Mouse (Mus musculus) embryo, embryonic 10.5 days (tissue): ENCODE results near the gene Sema4b.

Source experiments
- DNase-seq: peaks from one replicate; pipeline ENCODE4 v3.0.0-alpha.2; 2015; ENCODE audit warnings: low spot score

Sema4b gene

GRCm38 (mm10) chr7:80218666-80219065 is 32.0 kb downstream of the Sema4b start:
- no peak for DNase-seq

GRCm38 (mm10) chr7:80220237-80220797 is 33.7 kb downstream of the Sema4b start:
- no peak for DNase-seq

DNA sequence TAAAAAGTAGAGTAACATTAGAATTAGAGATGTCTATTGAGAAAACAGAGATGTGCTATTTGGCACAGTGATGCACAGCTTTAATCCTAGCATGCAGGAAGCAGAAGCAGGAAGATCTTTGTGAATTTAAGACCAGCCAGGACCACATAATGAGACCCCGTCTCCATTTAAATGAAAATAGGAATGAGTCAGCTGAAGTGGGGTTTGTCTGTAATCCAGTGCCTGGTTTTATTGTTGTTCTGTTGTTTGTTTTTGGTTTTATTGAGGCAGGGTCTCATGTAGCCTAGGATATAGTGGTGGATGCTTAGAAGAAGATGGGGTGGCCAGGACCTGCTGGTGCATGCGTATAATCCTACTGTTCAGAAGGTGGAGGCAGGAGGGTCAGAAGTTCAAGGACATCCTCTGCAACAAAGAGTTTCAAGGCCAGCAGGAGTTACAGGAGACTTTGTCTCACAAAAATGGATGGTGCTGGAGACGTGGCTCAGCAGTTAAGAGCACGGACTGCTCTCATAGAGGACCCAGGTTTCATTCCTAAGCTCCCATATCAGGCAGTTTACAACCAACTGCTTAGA is 34.6 kb downstream of the Sema4b start:
- no peak for DNase-seq

DNA sequence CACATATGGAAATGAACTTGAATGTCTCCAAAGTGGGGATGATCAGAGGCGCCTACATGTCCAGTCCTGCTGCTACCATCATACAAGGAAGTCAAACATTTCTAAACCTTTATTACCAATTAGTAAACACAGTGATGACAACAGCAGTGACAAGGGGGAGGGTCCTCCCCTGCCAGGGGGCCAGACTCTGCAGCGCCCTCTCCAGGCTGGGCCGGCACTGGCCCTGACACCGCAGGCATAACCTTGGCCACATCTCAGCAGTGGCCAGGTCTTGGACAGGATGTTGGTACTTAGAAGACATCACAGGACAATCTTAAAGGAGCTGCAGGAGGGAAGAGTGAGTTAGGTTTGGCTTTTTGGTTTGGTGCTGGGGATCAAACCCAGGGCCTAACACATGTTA is 40.4 kb downstream of the Sema4b start:
- no peak for DNase-seq

GRCm38 (mm10) chr7:80230196-80230595 is 43.6 kb downstream of the Sema4b start:
- no peak for DNase-seq

GRCm38 (mm10) chr7:80231971-80232488 is 45.4 kb downstream of the Sema4b start:
- DNase-seq = peak; percentile 57

DNA sequence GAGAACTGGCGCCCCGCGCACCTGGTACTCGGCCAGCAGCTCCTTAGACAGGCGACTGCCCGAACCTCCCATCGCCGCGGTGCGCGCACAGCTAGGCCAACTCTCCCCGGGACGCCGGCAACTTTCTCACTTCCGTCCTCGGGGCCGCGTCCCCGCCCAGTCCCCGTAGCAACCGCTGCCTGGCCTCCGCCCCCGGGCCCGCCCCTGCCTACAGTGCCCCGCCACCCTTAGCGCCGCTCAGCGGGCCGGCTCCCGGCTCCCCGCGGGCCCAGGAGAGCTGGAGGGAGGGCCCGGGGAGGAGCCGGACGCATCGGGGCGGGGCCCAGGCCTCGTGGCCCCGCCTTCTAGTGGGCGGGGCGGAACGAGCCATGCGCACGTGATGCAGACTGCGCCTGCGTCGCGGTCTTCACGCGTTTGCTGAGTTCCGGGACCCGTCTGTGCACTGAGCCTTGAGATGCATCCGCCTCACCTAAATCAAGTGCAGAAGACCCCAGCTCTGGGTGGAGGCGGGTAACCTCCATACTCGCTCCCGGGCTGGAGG is 45.9 kb downstream of the Sema4b start, which contains the start of the genes Cib1 and Gdpgp1:
TSS of gene Cib1 (minus strand) at position 325 of the 541 bp plus-strand sequence.
TSS of gene Gdpgp1 (plus strand) at position 377 of the 541 bp plus-strand sequence.
- DNase-seq = peak; percentile 99

- DNase-seq = no peak
Measured at GRCm38 (mm10) chr7:80233799-80234198, 47.2 kb downstream of the Sema4b start.

DNA sequence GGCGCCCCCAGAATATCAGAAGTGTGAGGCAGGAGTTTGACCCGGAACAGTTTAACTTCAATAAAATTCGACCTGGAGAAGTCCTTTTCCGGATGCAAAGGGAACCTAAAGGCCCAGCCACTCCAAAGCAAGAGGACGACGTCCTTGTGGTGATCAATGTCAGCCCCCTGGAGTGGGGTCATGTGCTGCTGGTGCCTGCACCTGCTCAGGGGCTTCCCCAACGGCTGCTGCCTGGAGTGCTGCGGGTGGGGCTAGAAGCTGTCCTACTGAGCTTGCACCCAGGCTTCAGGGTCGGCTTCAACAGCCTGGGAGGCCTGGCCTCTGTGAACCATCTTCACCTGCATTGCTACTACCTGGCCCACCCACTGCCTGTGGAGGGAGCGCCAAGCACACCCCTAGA is 51.9 kb downstream of the Sema4b start:
- DNase-seq = no peak

GRCm38 (mm10) chr7:80241661-80242060 is 55.0 kb downstream of the Sema4b start:
- no peak for DNase-seq

GRCm38 (mm10) chr7:80244851-80245250 is 58.2 kb downstream of the Sema4b start:
- no peak for DNase-seq

DNA sequence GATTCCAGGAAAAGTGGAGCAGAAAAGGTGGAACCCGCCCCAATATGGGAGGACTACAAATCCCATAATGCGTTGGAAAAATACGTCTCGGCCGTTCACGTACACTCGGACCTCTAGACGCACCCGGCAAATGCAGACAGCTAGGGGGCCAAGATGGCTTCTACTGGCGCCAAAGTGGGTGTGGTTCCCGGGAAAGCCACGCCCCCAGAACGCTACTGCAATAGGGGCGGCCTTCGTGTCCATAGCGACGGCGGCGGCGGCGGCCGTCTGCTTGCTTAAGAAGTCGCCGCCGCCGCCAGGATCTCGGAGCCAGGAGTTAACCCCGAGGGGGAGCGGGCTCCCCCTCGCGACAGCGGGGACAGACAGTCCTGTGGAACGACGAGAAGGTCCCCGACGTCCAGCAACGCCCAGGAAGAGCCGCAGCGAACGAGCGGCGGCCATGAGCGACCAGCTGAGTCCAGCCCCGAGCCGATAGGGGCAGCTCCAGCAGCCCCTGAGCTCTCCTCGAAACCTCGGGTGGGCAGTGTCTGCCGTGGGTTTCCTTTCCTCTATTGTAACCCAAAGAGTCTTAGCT is 59.6 kb downstream of the Sema4b start, which contains the start of gene Ttll13:
TSS of gene Ttll13 (plus strand) at position 229 of the 574 bp plus-strand sequence.
- peak; percentile 99 for DNase-seq

- DNase-seq = no peak
Measured at GRCm38 (mm10) chr7:80246859-80247258, 60.2 kb downstream of the Sema4b start.

GRCm38 (mm10) chr7:80252437-80252836 is 65.8 kb downstream of the Sema4b start:
- DNase-seq = no peak

- no peak for DNase-seq
Measured at GRCm38 (mm10) chr7:80252886-80253285, 66.2 kb downstream of the Sema4b start.

GRCm38 (mm10) chr7:80255981-80256380 is 69.3 kb downstream of the Sema4b start:
- no peak for DNase-seq

- no peak for DNase-seq
Measured at GRCm38 (mm10) chr7:80257706-80258105, 71.1 kb downstream of the Sema4b start.

GRCm38 (mm10) chr7:80260625-80261371 is 74.2 kb downstream of the Sema4b start, which contains the start of gene Ngrn:
Gene Ngrn (plus strand): TSS chr7:80261215.
- peak; percentile 95 for DNase-seq

DNA sequence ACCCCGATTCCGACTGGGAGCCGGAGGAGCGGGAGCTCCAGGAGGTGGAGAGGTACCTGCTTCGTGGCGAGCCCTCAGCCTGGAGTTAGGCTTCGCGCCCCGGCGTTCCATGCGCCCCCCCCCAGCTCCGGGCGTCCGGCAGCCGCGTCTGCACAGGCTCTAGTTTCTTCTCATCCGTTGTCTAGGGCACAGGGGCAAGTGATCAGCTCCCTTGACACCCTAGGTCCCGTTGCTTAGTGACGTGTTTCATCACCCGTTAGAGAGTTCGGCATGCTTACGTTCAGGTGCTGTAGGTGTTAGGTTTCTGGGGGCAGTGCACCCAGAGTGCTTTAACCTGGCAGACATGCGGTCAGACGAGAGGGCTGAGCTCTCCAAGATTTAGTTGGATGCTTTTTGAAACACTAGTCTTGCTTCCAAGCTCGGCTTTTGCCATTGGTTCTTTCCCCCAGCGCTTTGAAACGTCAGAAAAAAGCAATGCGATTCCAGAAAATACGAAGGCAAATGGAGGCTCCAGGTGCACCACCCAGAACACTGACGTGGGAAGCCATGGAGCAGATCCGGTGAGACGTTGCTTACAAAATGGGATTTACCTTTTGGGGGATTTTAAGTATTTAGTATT is 74.8 kb downstream of the Sema4b start:
- DNase-seq = peak; percentile 38

- DNase-seq = no peak
Measured at GRCm38 (mm10) chr7:80264606-80265005, 78.0 kb downstream of the Sema4b start.

- no peak for DNase-seq
Measured at GRCm38 (mm10) chr7:80267764-80268163, 81.1 kb downstream of the Sema4b start.
